14 mouse cellular contexts compared by ENCODE assay signal in genomic region chr13:20139825-20140665, GRCm38 (mm10). TPM values are rescaled to one million over a fixed set of nuclear protein-coding genes. Genes with fewer than 3 reads are reported as not detected.
DNase-seq lines count a peak whose midpoint lies in the region; ATAC-seq and TF ChIP-seq lines count a peak whose summit lies in the region.
"Had no signal": no experiment of that assay in that cellular context is flagged by ENCODE, and none has a peak within 500 bp of the region (broad histone marks: within the 10 kb centered on the region; RNA-seq: fewer than 3 reads in every experiment).

No protein-coding gene starts in this region.

- WGBS in midbrain, embryonic 16.5 days: 79% methylated on average over 4 of the region's 4 CpGs
- 69% methylated on average over 4 of the region's 4 CpGs for WGBS in midbrain, postnatal 0 days
- WGBS in stomach, postnatal 0 days: 70% methylated on average over 4 of the region's 4 CpGs

- peak; percentile 47; the same call in 1 of the 2 replicates for ATAC-seq in midbrain, embryonic 16.5 days
- ATAC-seq in midbrain, postnatal 0 days (ENCODE audit: low FRiP score): no peak
- ATAC-seq in activated CD4-positive, CD25-positive, alpha-beta regulatory T cell, adult 4 months: peak; percentile 76
- ATAC-seq in stomach, postnatal 0 days (ENCODE audit: low FRiP score, low TSS enrichment): peak; percentile 77; the same call in 1 of the 2 replicates

- no peak for DNase-seq in midbrain, postnatal 0 days (ENCODE audit: low spot score)
- peak; percentile 61 for DNase-seq in lung, postnatal 36 days
- DNase-seq in stomach, postnatal 0 days (ENCODE audit: low spot score): peak; percentile 40
- DNase-seq in layer of hippocampus, postnatal 36 days: no peak
- no peak for DNase-seq in layer of hippocampus, postnatal 14 days (ENCODE audit: low spot score in 2 of 2)
- DNase-seq: cerebellum, adult 18-20 months; kidney, postnatal 14 days; liver, embryonic 13.5 days; thymus, postnatal 4 days had no signal

- no peak overlapping the region for H3K4me2 ChIP-seq in midbrain, embryonic 16.5 days (ENCODE audit: low read length)
- no peak overlapping the region for H3K4me2 ChIP-seq in midbrain, postnatal 0 days (ENCODE audit: low read depth, low read length, poor library complexity, severe bottlenecking)
- no peak overlapping the region for H3K4me2 ChIP-seq in stomach, postnatal 0 days (replicated peaks; ENCODE audit: low read depth)
- H3K4me2 ChIP-seq: heart, embryonic 13.5 days; hindbrain, embryonic 15.5 days; liver, embryonic 13.5 days; midbrain, embryonic 15.5 days had no signal

- H3K4me3 ChIP-seq in midbrain, embryonic 16.5 days (ENCODE audit: low read depth, low read length): no peak overlapping the region
- H3K4me3 ChIP-seq in midbrain, postnatal 0 days (ENCODE audit: low read depth, low read length): no peak overlapping the region
- H3K4me3 ChIP-seq in stomach, postnatal 0 days (ENCODE audit: low read depth, low read length): no peak overlapping the region
- H3K4me3 ChIP-seq: heart, embryonic 13.5 days; hindbrain, embryonic 15.5 days; liver, embryonic 13.5 days; midbrain, embryonic 15.5 days had no signal

- H3K36me3 ChIP-seq in midbrain, embryonic 16.5 days (ENCODE audit: control insufficient read depth, insufficient read depth, low read length): no peaks in the 10 kb centered on the region
- H3K36me3 ChIP-seq in midbrain, postnatal 0 days (ENCODE audit: insufficient read depth, low read length): no peaks in the 10 kb centered on the region
- no peaks in the 10 kb centered on the region for H3K36me3 ChIP-seq in stomach, postnatal 0 days (ENCODE audit: control insufficient read depth, insufficient read depth, low read length)
- H3K36me3 ChIP-seq: heart, embryonic 13.5 days; hindbrain, embryonic 15.5 days; liver, embryonic 13.5 days; midbrain, embryonic 15.5 days had no signal

- no peak overlapping the region for H3K27ac ChIP-seq in midbrain, embryonic 16.5 days (ENCODE audit: low read length)
- no peak overlapping the region for H3K27ac ChIP-seq in midbrain, postnatal 0 days (ENCODE audit: low read depth, low read length)
- no peak overlapping the region for H3K27ac ChIP-seq in stomach, postnatal 0 days (replicated peaks)
- H3K27ac ChIP-seq: heart, embryonic 13.5 days; hindbrain, embryonic 15.5 days; liver, embryonic 13.5 days; midbrain, embryonic 15.5 days had no signal

- no peak for TF ChIP-seq CTCF in midbrain, postnatal 0 days (IDR thresholded peaks at IDR 0.05)
- no peak for TF ChIP-seq CTCF in stomach, postnatal 0 days (IDR thresholded peaks at IDR 0.05; ENCODE audit: low read depth)

- H3K4me1 ChIP-seq in midbrain, embryonic 16.5 days (ENCODE audit: control insufficient read depth, insufficient read depth, low read length): peaks cover 5% of the 10 kb centered on the region
- H3K4me1 ChIP-seq in midbrain, postnatal 0 days (ENCODE audit: insufficient read depth, low read length): no peaks in the 10 kb centered on the region
- no peaks in the 10 kb centered on the region for H3K4me1 ChIP-seq in stomach, postnatal 0 days (replicated peaks; ENCODE audit: control insufficient read depth, insufficient read depth)
- H3K4me1 ChIP-seq: midbrain, embryonic 15.5 days had no signal

- H3K27me3 ChIP-seq in midbrain, embryonic 16.5 days (ENCODE audit: control insufficient read depth, insufficient read depth, low read depth, low read length): no peaks in the 10 kb centered on the region
- H3K27me3 ChIP-seq in midbrain, postnatal 0 days (ENCODE audit: insufficient read depth, low read length): no peaks in the 10 kb centered on the region
- no peaks in the 10 kb centered on the region for H3K27me3 ChIP-seq in stomach, postnatal 0 days (ENCODE audit: control insufficient read depth, insufficient read depth, low read length)
- H3K27me3 ChIP-seq: heart, embryonic 13.5 days; hindbrain, embryonic 15.5 days; midbrain, embryonic 15.5 days had no signal

- H3K9ac ChIP-seq in midbrain, embryonic 16.5 days (ENCODE audit: low read depth, low read length): no peak overlapping the region
- no peak overlapping the region for H3K9ac ChIP-seq in midbrain, postnatal 0 days (replicated peaks; ENCODE audit: low read length, poor library complexity, severe bottlenecking)
- H3K9ac ChIP-seq in stomach, postnatal 0 days (ENCODE audit: low read length): no peak overlapping the region
- H3K9ac ChIP-seq: heart, embryonic 13.5 days; hindbrain, embryonic 15.5 days; liver, embryonic 13.5 days; midbrain, embryonic 15.5 days had no signal

- no peak for TF ChIP-seq EP300 in stomach, postnatal 0 days (optimal IDR thresholded peaks at IDR 0.05)

- no peaks in the 10 kb centered on the region for H3K9me3 ChIP-seq in midbrain, embryonic 16.5 days (replicated peaks; ENCODE audit: control insufficient read depth, low read length, poor library complexity, severe bottlenecking)
- H3K9me3 ChIP-seq in midbrain, postnatal 0 days (ENCODE audit: low read length): no peaks in the 10 kb centered on the region
- H3K9me3 ChIP-seq in stomach, postnatal 0 days (ENCODE audit: control insufficient read depth, low read length): no peaks in the 10 kb centered on the region
- H3K9me3 ChIP-seq: heart, embryonic 13.5 days; hindbrain, embryonic 15.5 days; liver, embryonic 13.5 days; midbrain, embryonic 15.5 days had no signal

RNA-seq across cellular contexts. Expression of gene Elmo1, which starts 49.6 kb away (rescaled TPM):
- polyA plus RNA-seq in midbrain, embryonic 16.5 days (2015; fragmentation: Nextera tagmentation; extraction: Ambion mirVana): 38.5 and 43.2 TPM in 2 replicates
- 31.9 and 36.4 TPM in 2 replicates for total RNA-seq in midbrain, postnatal 0 days (2014; rRNA removed)
- 35.0 and 35.2 TPM in 2 replicates for polyA plus RNA-seq in midbrain, postnatal 0 days (2015; fragmentation: Nextera tagmentation; extraction: Ambion mirVana)
- polyA plus RNA-seq in activated CD4-positive, CD25-positive, alpha-beta regulatory T cell, adult 4 months (2017; shearing (Covaris generic)): 100 to 1,000 TPM in 1 of 2 experiments, 10 to 100 TPM in 1; 81.7 to 103 TPM
- 4.9 and 5.0 TPM in 2 replicates for polyA plus RNA-seq in stomach, postnatal 0 days (2015; fragmentation: Nextera tagmentation; extraction: Ambion mirVana)
- total RNA-seq in layer of hippocampus, postnatal 36 days (2021): 10 to 100 TPM; 24.6 to 29.2 TPM
- 10 to 100 TPM; 28.5 to 36.9 TPM for total RNA-seq in layer of hippocampus, postnatal 14 days (2021)

Comparison
In these comparisons a context has a peak if more than half of its experiments do, and no peak if none do; other contexts are left out.
1. DNase-seq: peak in lung, postnatal 36 days (single experiment) and stomach, postnatal 0 days (single experiment); none in midbrain, postnatal 0 days (single experiment), layer of hippocampus, postnatal 36 days (0 of 2) and layer of hippocampus, postnatal 14 days (0 of 2).